Mouse (Mus musculus) layer of hippocampus, adult 9-11 months (tissue): ENCODE measurements around the gene Zfp729b.

Source experiments
- DNase-seq: peaks from one replicate; pipeline ENCODE4 v3.0.0; 2022

Zfp729b gene

DNA sequence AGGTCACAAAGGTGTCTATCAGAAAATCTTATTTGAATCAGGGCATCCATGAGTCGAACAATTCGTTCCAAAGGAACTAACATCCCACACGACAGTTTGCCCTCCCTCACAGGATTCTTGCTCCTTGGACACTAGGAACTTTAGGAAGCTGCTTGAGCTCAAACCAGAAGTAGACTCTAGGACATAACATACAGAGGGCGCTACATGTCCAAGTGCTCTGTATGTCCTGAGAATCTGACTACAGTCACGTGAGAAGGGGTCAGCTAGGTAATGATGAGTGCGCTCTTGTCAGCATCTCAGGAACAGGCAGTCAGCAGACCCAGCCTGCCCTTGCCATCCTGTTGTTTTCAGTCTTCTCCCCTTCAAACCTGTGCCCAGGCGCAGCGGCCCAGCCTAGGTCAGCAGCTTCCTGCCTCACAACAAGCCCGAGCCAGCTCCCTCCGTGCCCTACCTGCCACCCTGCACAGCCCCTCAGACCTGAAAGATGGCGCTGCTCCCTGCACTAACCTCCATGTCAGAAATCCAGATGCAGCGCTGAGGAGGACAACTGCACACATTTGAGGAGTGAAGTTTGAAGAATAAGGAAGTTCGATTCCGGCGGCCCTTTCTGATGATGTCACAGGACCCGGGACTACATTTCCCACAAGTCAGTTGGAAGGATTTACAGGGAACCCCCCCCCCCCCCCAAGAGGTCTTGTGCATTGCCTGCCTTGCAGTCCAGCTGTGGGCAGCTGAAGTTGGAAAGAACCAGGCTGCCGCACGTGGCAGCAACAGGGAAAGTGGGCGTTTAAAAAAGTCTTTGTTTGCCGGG, at the start of gene Zfp729b:
Gene Zfp729b (minus strand): TSS at position 642 of the 811 bp plus-strand sequence.
- peak; percentile 88 for DNase-seq

DNA sequence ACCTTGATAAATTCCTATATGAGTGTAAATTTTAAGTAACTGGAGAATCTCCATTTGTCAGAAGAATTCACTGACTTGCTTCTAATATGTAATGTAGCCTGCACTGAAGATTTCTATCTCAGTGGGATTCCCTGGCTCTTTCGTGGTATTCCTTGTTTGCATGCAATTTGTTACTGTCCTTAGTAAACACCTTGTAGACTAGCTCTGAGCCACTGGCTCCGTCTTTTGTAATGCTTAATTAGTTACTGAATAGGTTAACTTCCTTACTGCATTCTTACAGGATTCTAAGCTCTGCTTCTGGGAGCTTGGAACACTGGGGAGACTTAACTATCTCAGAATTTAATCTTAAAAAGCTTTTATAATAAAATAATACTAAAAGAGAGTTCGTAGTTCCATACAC, 43.0 kb upstream of the Zfp729b start:
- DNase-seq, result no peak

DNA sequence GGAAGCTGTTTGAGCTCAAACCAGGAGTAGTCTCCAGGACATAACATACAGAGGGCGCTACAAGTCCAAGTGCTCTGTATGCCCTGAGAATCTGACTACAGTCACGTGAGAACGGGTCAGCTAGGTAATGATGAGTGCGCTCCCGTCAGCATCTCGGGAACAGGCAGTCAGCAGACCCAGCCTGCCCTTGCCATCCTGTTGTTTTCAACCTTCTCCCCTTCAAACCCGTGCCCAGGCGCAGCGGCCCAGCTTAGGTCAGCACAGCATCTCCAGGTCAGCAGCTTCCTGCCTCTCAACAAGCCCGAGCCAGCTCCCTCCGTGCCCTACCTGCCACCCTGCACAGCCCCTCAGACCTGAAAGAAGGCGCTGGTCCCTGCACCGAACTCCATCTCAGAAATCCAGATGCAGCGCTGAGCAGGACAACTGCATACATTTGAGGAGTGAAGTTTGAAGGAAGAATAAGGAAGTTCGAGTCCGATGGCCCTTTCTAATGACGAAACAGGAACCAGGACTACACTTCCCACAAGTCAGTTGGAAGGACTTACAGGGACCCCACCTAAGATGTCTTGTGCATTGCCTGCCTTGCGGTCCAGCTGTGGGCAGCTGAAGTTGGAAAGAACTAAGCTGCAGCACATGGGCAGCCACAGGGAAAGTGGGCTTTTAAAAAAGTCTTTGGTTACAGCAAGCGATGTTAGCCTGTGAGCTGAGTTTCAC, 27.9 kb upstream of the Zfp729b start, which contains the start of the genes Gm49345 and Zfp729a:
Gene Gm49345 (minus strand): TSS at position 476 of the 714 bp plus-strand sequence.
Gene Zfp729a (minus strand): TSS at position 498 of the 714 bp plus-strand sequence.
- peak; percentile 90 for DNase-seq

DNA sequence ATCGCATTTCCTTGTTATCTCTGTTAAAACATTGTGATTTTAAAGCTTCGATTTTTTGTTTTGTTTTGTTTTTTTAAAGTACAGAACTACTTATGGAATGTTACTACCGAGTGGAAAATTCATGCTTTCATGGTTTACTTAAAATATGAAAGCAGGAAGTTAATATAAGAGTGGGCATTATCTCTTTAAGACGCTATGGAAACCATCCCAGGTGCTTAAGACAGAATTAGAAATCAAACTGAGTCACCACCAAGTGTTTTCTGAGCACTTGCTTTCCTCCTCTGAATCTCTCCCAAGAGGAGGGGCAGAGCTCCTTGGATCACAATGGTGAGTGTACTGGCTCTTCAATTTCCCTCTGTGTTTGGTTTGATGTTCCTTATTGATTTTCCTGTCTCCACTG, 601 bp upstream of the Zfp729b start:
- no peak for DNase-seq

DNA sequence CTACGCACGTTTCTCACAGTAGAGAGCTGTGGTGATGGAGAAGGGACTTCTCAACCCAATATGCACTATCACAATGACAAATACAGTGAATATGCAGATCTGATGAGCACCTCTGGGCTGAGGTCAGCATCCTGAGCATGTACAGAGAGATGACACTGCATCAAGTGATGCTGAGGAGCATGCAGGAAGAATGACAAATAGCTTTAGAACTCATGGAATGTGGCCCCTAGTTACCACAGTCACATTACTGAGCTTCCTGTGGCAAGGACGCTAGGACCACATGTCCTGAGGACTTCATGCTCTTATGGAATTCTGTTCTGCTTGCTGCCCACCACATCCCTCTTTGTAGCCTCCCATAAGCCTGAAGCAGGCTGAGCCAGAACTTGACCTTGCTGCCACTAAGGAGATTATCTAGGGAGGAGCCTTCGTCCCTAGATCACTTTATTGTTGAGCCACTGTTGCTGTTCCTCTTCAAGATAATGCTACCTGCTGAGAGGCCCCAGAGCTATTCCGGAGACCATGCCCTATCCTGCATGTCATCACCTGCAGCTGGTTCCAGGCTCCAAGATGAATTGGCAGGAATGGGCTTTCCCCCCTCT, 36.8 kb downstream of the Zfp729b start:
- DNase-seq, result no peak

DNA sequence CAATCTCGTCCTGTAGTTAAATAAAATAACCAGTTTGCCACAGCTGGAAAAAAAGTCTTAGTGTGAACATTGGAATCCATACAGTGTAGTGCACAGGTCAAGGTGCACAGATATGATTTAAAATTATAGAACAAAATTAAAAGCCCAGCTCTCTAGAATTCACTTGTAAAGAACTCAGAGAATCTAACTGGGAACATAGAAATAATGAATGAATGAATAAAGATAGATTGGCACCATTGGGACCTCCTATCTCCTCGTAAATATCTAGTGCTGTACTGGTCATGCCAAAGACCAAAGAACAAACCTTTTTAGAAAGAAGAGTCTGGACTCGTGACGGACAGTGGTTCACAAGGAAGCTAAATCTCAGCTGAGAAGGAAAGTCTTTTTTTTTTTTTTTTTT, 55.8 kb downstream of the Zfp729b start, which contains the start of gene Zfp748:
Gene Zfp748 (minus strand): TSS at position 101 of the 400 bp plus-strand sequence.
- DNase-seq, result no peak

DNA sequence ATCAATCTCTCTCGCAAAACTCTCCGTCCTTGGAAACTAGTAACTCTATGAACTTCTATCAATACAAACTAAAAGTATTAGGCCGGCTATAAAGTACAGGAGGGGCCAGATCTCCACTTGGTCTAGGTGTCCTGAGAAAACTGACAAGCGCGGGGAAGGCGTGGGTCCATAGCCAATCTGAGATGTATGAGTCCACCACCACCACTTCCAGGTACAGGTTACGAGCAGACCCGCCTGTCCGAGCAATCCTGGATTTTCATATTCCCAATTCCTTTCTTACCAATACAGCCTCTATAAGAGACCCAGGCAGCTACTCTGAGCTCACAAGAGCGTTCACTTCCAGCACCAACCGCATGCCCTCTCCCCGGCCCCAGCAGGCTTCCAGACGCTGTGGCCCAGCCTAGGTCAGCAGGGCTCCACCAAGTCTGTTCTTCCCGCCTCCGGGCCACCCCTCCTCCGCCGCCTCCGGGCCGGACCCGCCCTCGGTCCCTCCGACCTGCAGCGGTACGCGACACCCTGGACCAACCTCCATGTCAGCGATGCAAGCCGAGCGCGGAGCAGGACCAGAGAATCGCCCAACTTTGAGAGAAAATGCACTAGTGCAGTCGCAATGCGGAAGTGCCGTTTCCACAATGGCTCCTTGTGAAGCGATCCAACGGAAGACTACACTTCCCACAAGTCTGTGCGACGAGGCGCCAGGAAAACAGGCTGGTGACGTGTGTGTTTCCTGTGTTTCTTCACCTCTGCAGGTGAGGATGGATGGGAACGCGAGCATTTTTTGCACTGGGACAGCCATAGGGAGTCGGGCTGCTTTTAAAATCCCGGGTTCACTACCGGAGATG, 56.8 kb downstream of the Zfp729b start:
- peak; percentile 91 for DNase-seq

DNA sequence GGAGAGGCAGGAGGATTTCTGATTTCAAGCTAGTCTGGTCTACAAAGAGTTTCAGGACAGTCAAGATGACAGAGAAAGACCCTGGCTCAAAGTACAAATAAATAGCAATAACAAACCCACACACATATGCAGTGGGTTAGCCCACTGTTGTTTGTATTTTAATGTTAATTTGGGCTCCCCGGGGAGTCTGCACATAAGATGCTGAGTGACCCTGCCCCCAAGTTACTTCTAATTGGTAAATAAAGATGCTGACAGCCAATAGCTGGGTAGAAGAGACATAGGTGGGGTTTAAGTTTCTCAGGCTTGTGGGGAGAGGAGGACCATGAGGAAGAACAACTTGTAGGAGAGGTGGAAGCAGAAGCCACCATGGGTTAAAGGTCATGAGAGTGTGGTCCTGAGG, 63.6 kb downstream of the Zfp729b start:
- no peak for DNase-seq
